Mouse (Mus musculus) neural tube, embryonic 11.5 days (tissue): ENCODE measurements around the gene Cpvl. TPM values are rescaled to one million over a fixed set of nuclear protein-coding genes. Genes with fewer than 3 reads are reported as not detected.

Source experiments
- ATAC-seq: fragments of 200-750 bp; cut with Nextera tagmentation; 2 replicates; pipeline ENCODE4 v1.8.0; 2017; ENCODE audit warnings: moderate number of reproducible peaks, mild to moderate bottlenecking, moderate TSS enrichment, moderate library complexity; ENCODE audit not compliant: insufficient read depth, low FRiP score, low TSS enrichment
- DNase-seq: peaks from one replicate; pipeline ENCODE4 v3.0.0-alpha.2; 2015; ENCODE audit warnings: low spot score
- H3K27ac ChIP-seq: fragments of 300-500 bp; sonication (generic); 2 replicates; pipeline ENCODE4 v1.5.1; 2014; ENCODE audit warnings: low read depth, mild to moderate bottlenecking, low read length
- H3K27me3 ChIP-seq: fragments of 300-500 bp; sonication (generic); 2 replicates; pipeline ENCODE4 v1.6.1; 2014; ENCODE audit warnings: mild to moderate bottlenecking, low read length, mixed read lengths; ENCODE audit not compliant: control insufficient read depth, insufficient read depth
- H3K36me3 ChIP-seq: fragments of 300-500 bp; sonication (generic); 2 replicates; pipeline ENCODE4 v1.6.1; 2014; ENCODE audit warnings: mild to moderate bottlenecking, low read length, moderate library complexity, mixed read lengths; ENCODE audit not compliant: control insufficient read depth, insufficient read depth
- H3K4me1 ChIP-seq: fragments of 300-500 bp; sonication (generic); 2 replicates; pipeline ENCODE4 v1.6.1; 2014; ENCODE audit warnings: low read length, mixed read lengths; ENCODE audit not compliant: control insufficient read depth, insufficient read depth
- H3K4me2 ChIP-seq: fragments of 300-500 bp; sonication (generic); 2 replicates; pipeline ENCODE4 v1.6.1; 2014; ENCODE audit warnings: low read depth, mild to moderate bottlenecking, moderate library complexity
- H3K4me3 ChIP-seq: fragments of 300-500 bp; sonication (generic); 2 replicates; pipeline ENCODE4 v1.5.1; 2014; ENCODE audit warnings: low read depth, low read length
- H3K9ac ChIP-seq: fragments of 300-500 bp; sonication (generic); 2 replicates; pipeline ENCODE4 v1.6.1; 2014; ENCODE audit warnings: mild to moderate bottlenecking, low read length
- H3K9me3 ChIP-seq: fragments of 300-500 bp; sonication (generic); 2 replicates; pipeline ENCODE4 v1.6.1; 2016; ENCODE audit warnings: low read length; ENCODE audit not compliant: control insufficient read depth
- WGBS: fragments of 180-500 bp; shearing (Covaris S2); extraction: QIAGEN DNeasy Blood & Tissue Kit; methylation state at CpG from one replicate; pipeline ENCODE4 v1.1.7; 2014; 5-methylcytosine and 5-hydroxymethylcytosine counted together
- polyA plus RNA-seq: library from polyadenylated mRNA; unstranded; fragments of >200 nt; fragmentation: Nextera tagmentation; extraction: Ambion mirVana; gene quantifications from 2 replicates; pipeline ENCODE4 v1.2.1, GENCODE M21; 2014

The Cpvl gene
- polyA plus RNA-seq, 1 experiment from 2014 or later = not detected

GRCm38 (mm10) chr6:53912112-53912782 is 66.2 kb downstream of the Cpvl start:
- Histone ChIP-seq H3K27ac (no peak overlapping the region), H3K9me3 (no peaks in the 10 kb centered on the region), H3K27me3 (no peaks in the 10 kb centered on the region), H3K4me3 (no peak overlapping the region), H3K4me1 (peaks cover 3% of the 10 kb centered on the region; the same call in 1 of the 2 replicates), H3K9ac (no peak overlapping the region), H3K4me2 (no peak overlapping the region), H3K36me3 (no peaks in the 10 kb centered on the region)
- no peak for DNase-seq
- no peak for ATAC-seq
- 72% methylated on average over 6 of the region's 6 CpGs for WGBS

GRCm38 (mm10) chr6:53909986-53910385 is 68.5 kb downstream of the Cpvl start:
- no peak for DNase-seq
- Histone ChIP-seq H3K9me3 (no peaks in the 10 kb centered on the region), H3K36me3 (no peaks in the 10 kb centered on the region), H3K27me3 (no peaks in the 10 kb centered on the region), H3K4me3 (no peak overlapping the region), H3K4me1 (peaks cover 5% of the 10 kb centered on the region; the same call in 1 of the 2 replicates), H3K27ac (no peak overlapping the region), H3K4me2 (no peak overlapping the region), H3K9ac (no peak overlapping the region)
- WGBS = 34% methylated on average over 3 of the region's 3 CpGs
- ATAC-seq = no peak

- 23% methylated on average over 2 of the region's 5 CpGs for WGBS
- Histone ChIP-seq H3K4me1 (peaks cover 9% of the 10 kb centered on the region; the same call in 1 of the 2 replicates), H3K9me3 (no peaks in the 10 kb centered on the region), H3K9ac (no peak overlapping the region), H3K4me2 (no peak overlapping the region), H3K36me3 (no peaks in the 10 kb centered on the region), H3K27me3 (no peaks in the 10 kb centered on the region), H3K4me3 (no peak overlapping the region), H3K27ac (no peak overlapping the region)
- ATAC-seq = no peak
- no peak for DNase-seq
Observed at GRCm38 (mm10) chr6:53909446-53909845, 69.0 kb downstream of the Cpvl start.

- no peak for DNase-seq
- H3K9ac ChIP-seq = no peak overlapping the region
- peaks cover 10% of the 10 kb centered on the region; the same call in 1 of the 2 replicates for H3K4me1 ChIP-seq
- no peak overlapping the region for H3K27ac ChIP-seq
- ATAC-seq = no peak
- H3K4me3 ChIP-seq = no peak overlapping the region
- no peaks in the 10 kb centered on the region for H3K36me3 ChIP-seq
- no peaks in the 10 kb centered on the region for H3K27me3 ChIP-seq
- no peak overlapping the region for H3K4me2 ChIP-seq
- no peaks in the 10 kb centered on the region for H3K9me3 ChIP-seq
- WGBS = 70% methylated on average over 4 of the region's 4 CpGs
Observed at GRCm38 (mm10) chr6:53906871-53907270, 71.6 kb downstream of the Cpvl start.

- no peak overlapping the region for H3K27ac ChIP-seq
- H3K9me3 ChIP-seq = no peaks in the 10 kb centered on the region
- no peak for DNase-seq
- H3K36me3 ChIP-seq = no peaks in the 10 kb centered on the region
- no peaks in the 10 kb centered on the region for H3K27me3 ChIP-seq
- H3K9ac ChIP-seq = no peak overlapping the region
- H3K4me2 ChIP-seq = no peak overlapping the region
- 59% methylated on average over 1 of the region's 1 CpGs for WGBS
- no peak overlapping the region for H3K4me3 ChIP-seq
- H3K4me1 ChIP-seq = peaks cover 10% of the 10 kb centered on the region; the same call in 1 of the 2 replicates
- no peak for ATAC-seq
Observed at GRCm38 (mm10) chr6:53906051-53906462, 72.4 kb downstream of the Cpvl start.

- Histone ChIP-seq H3K27ac (no peak overlapping the region), H3K27me3 (no peaks in the 10 kb centered on the region), H3K4me2 (no peak overlapping the region), H3K36me3 (no peaks in the 10 kb centered on the region), H3K4me3 (no peak overlapping the region), H3K4me1 (peaks cover 10% of the 10 kb centered on the region; the same call in 1 of the 2 replicates), H3K9ac (no peak overlapping the region), H3K9me3 (no peaks in the 10 kb centered on the region)
- DNase-seq (no peak), ATAC-seq (no peak)
- 89% methylated on average over 4 of the region's 4 CpGs for whole genome bisulfite sequencing
Observed at GRCm38 (mm10) chr6:53905576-53905975, 72.9 kb downstream of the Cpvl start.

GRCm38 (mm10) chr6:53904703-53905395 is 73.6 kb downstream of the Cpvl start:
- no peak for ATAC-seq
- Histone ChIP-seq H3K27ac (no peak overlapping the region), H3K4me3 (no peak overlapping the region), H3K4me2 (no peak overlapping the region), H3K4me1 (peaks cover 9% of the 10 kb centered on the region; the same call in 1 of the 2 replicates), H3K36me3 (no peaks in the 10 kb centered on the region), H3K27me3 (no peaks in the 10 kb centered on the region), H3K9me3 (no peaks in the 10 kb centered on the region), H3K9ac (no peak overlapping the region)
- DNase-seq = no peak
- 92% methylated on average over 4 of the region's 4 CpGs for WGBS

- no peaks in the 10 kb centered on the region for H3K27me3 ChIP-seq
- no peak overlapping the region for H3K9ac ChIP-seq
- DNase-seq = no peak
- no peak overlapping the region for H3K4me3 ChIP-seq
- H3K27ac ChIP-seq = no peak overlapping the region
- WGBS = 89% methylated on average over 3 of the region's 3 CpGs
- H3K9me3 ChIP-seq = no peaks in the 10 kb centered on the region
- H3K4me1 ChIP-seq = peaks cover 7% of the 10 kb centered on the region; the same call in 1 of the 2 replicates
- no peak for ATAC-seq
- no peaks in the 10 kb centered on the region for H3K36me3 ChIP-seq
- H3K4me2 ChIP-seq = no peak overlapping the region
Observed at GRCm38 (mm10) chr6:53904186-53904585, 74.3 kb downstream of the Cpvl start.

- no peak overlapping the region for H3K9ac ChIP-seq
- H3K27ac ChIP-seq = no peak overlapping the region
- H3K4me1 ChIP-seq = 0 out of 2 replicates have a peak, but pooled peaks cover 4% of the 10 kb centered on the region
- DNase-seq (no peak), ATAC-seq (no peak)
- no peak overlapping the region for H3K4me3 ChIP-seq
- H3K36me3 ChIP-seq = no peaks in the 10 kb centered on the region
- H3K27me3 ChIP-seq = no peaks in the 10 kb centered on the region
- H3K9me3 ChIP-seq = no peaks in the 10 kb centered on the region
- WGBS = 64% methylated on average over 8 of the region's 8 CpGs
- H3K4me2 ChIP-seq = no peak overlapping the region
Observed at GRCm38 (mm10) chr6:53901741-53902140, 76.7 kb downstream of the Cpvl start.
